Mouse (Mus musculus): ENCODE measurements around the gene Ackr1.
"Not testable (repeated sequence)": the region's sequence is repeated elsewhere in the genome, so short reads cannot be mapped to it uniquely, and the experiment has no call there.

Ackr1 gene

DNA sequence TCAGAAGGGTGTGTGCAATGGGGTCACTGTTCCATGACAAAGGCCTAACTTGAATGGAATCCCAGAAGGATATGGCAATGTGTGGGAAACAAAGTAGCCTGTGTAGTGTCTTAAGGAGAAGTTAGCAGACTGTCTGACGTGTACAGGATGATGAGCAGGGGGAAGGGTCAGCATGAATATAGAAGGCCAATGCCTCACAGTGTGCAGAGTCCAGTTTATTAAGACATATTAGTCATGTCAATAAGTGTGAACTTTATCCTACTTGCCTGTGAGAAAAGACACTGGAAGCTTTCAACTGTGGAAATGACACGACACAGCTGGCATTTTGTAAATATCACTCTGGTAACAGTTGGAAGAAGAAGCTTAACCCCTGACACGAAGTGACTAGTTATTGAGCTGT lies 30.8 kb downstream of the Ackr1 start:
- in situ Hi-C loops (cut with MboI; ENCODE audit: low sequenced_read_pairs) = not testable (repeated sequence)

All from CH12F3 (cell line).